Mouse (Mus musculus): ENCODE results near the gene Gm5580. TPM values are rescaled to one million over a fixed set of nuclear protein-coding genes. Genes with fewer than 3 reads are reported as not detected.
"Not testable (repeated sequence)": the region's sequence is repeated elsewhere in the genome, so short reads cannot be mapped to it uniquely, and the experiment has no call there.

The Gm5580 gene
- polyA plus RNA-seq (2012; fragmentation: generic; extraction: Trizol) = 0.48 TPM

DNA sequence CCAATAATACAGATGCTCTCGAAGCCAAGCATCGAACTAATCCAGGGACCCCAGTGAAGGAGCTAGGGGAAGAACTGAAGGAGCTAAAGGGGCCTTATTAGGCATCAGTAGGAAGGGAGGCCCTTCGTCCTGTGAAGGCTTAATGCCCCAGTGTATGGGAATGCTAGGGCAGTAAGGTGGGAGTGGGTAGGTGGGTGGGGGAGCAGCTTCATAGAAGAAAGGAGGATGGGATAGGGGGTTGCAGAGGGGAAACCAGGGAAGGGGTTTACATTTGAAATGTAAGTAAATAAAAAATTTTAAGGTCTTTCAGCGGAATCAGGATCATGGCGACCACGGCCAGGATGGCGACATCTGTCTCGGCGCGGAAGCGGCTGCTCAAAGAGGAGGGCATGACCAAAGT is at the start of gene Gm5580:
Gene Gm5580 (plus strand): TSS at position 301 of the 400 bp plus-strand sequence.
- not testable (repeated sequence) for H3ac ChIP-seq (ENCODE audit: control insufficient read depth, insufficient read length); H3K36me3 ChIP-seq (ENCODE audit: control insufficient read depth, insufficient read depth); H3K27me3 ChIP-seq (ENCODE audit: control insufficient read depth, insufficient read depth, insufficient read length); H3K4me3 ChIP-seq; H3K4me2 ChIP-seq (ENCODE audit: low read depth); H3K79me2 ChIP-seq (ENCODE audit: control insufficient read depth, insufficient read depth)

GRCm38 (mm10) chr6:116506302-116507003 is 44.5 kb upstream of the Gm5580 start, which contains the start of gene Olfr212:
Gene Olfr212 (plus strand): TSS chr6:116506516.
- not testable (repeated sequence) for H3K27me3 ChIP-seq (ENCODE audit: control insufficient read depth, insufficient read depth, insufficient read length); H3K4me2 ChIP-seq (ENCODE audit: low read depth); H3K36me3 ChIP-seq (ENCODE audit: control insufficient read depth, insufficient read depth); H3ac ChIP-seq (ENCODE audit: control insufficient read depth, insufficient read length); H3K79me2 ChIP-seq (ENCODE audit: control insufficient read depth, insufficient read depth); H3K4me3 ChIP-seq

DNA sequence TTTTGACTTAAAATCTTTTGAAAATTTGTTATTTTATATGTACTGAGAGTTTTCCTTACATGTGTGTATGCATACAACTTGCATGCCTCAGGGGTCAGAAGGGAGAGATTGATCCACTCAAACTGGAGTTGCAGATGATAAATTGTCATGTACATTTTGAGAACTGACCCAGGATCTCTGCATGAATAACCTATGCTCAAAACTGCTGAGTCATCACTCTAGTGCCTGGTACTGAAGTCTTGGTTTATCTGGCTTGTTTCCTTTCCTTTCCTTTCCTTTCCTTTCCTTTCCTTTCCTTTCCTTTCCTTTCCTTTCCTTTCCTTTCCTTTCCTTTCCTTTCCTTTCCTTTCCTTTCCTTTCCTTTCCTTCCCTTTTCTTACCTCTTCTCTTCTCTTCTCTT is 36.1 kb upstream of the Gm5580 start:
- Histone ChIP-seq H3K27me3 (ENCODE audit: control insufficient read depth, insufficient read depth, insufficient read length) (no peaks in the 10 kb centered on the region), H3K4me3 (no peak overlapping the region), H3K79me2 (ENCODE audit: control insufficient read depth, insufficient read depth) (no peaks in the 10 kb centered on the region), H3K4me2 (ENCODE audit: low read depth) (no peak overlapping the region), H3ac (ENCODE audit: control insufficient read depth, insufficient read length) (no peak overlapping the region), H3K36me3 (ENCODE audit: control insufficient read depth, insufficient read depth) (no peaks in the 10 kb centered on the region)
- TF ChIP-seq MYOG (IDR thresholded peaks at IDR 0.05; ENCODE audit: control insufficient read depth in 1 of 3, insufficient read depth in 1 of 3, insufficient read length in 2 of 3, low read depth in 2 of 3) (no peak), E2F4 (IDR thresholded peaks at IDR 0.05; ENCODE audit: insufficient read depth) (no peak), REST (IDR thresholded peaks at IDR 0.05; ENCODE audit: insufficient read depth, insufficient read length) (no peak), USF1 (IDR thresholded peaks at IDR 0.05; ENCODE audit: low read depth) (no peak), MAX (IDR thresholded peaks at IDR 0.05; ENCODE audit: low read depth) (no peak), POLR2AphosphoS2 (IDR thresholded peaks at IDR 0.05; ENCODE audit: insufficient read length, low read depth) (no peak), POLR2A (IDR thresholded peaks at IDR 0.05; ENCODE audit: insufficient read length, low read depth) (no peak), SRF (IDR thresholded peaks at IDR 0.05; ENCODE audit: control insufficient read depth, insufficient read length, low read depth) (no peak), TCF3 (IDR thresholded peaks at IDR 0.05; ENCODE audit: insufficient read length, low read depth) (no peak), TCF12 (IDR thresholded peaks at IDR 0.05; ENCODE audit: insufficient read depth, poor library complexity, severe bottlenecking) (no peak), MYOD1 (IDR thresholded peaks at IDR 0.05; ENCODE audit: control insufficient read depth in 1 of 3, insufficient read length in 2 of 3, low read depth in 2 of 3) (no peak), CEBPB (IDR thresholded peaks at IDR 0.05; ENCODE audit: insufficient read depth, poor library complexity, severe bottlenecking) (no peak)

- Histone ChIP-seq H3K4me3 (no peak within 1 kb of the TSS), H3K36me3 (ENCODE audit: control insufficient read depth, insufficient read depth) (no peaks in the 10 kb centered on the region), H3K4me2 (ENCODE audit: low read depth) (no peak within 1 kb of the TSS), H3ac (ENCODE audit: control insufficient read depth, insufficient read length) (no peak within 1 kb of the TSS), H3K79me2 (ENCODE audit: control insufficient read depth, insufficient read depth) (no peaks in the 10 kb centered on the region), H3K27me3 (ENCODE audit: control insufficient read depth, insufficient read depth, insufficient read length) (no peaks in the 10 kb centered on the region)
- TF ChIP-seq POLR2AphosphoS2 (IDR thresholded peaks at IDR 0.05; ENCODE audit: insufficient read length, low read depth) = no peak
- no peak for TF ChIP-seq SRF (IDR thresholded peaks at IDR 0.05; ENCODE audit: control insufficient read depth, insufficient read length, low read depth)
- TF ChIP-seq REST (IDR thresholded peaks at IDR 0.05; ENCODE audit: insufficient read depth, insufficient read length) = no peak
- TF ChIP-seq MYOD1 (IDR thresholded peaks at IDR 0.05; ENCODE audit: control insufficient read depth in 1 of 3, insufficient read length in 2 of 3, low read depth in 2 of 3) = no peak
- no peak for TF ChIP-seq E2F4 (IDR thresholded peaks at IDR 0.05; ENCODE audit: insufficient read depth)
Observed at GRCm38 (mm10) chr6:116538156-116538555, 12.8 kb upstream of the Gm5580 start, which contains the start of gene Olfr213. Gene Olfr213 (plus strand): TSS chr6:116538456.

DNA sequence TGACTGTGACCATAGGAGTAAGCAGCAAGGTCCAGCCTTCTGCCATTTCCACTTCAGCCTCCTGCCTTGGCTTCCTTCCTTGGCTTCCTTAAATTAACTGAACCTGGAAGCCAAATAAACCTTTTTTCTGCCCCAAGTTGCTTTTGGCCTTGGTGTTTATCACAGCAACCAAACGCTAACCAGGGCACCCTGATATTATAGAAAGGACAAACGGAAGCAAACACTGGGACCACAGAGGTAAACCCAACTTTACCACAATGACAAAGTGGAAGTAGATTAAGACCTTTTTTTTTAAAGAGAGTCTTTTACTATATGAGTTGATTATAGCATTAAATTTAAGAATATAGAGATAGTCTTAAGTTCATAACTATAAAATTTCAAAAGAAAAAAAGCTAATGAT is 8.4 kb upstream of the Gm5580 start:
- no peak overlapping the region for H3K4me2 ChIP-seq (ENCODE audit: low read depth)
- no peaks in the 10 kb centered on the region for H3K79me2 ChIP-seq (ENCODE audit: control insufficient read depth, insufficient read depth)
- no peak overlapping the region for H3K4me3 ChIP-seq
- no peak for TF ChIP-seq MYOG (IDR thresholded peaks at IDR 0.05; ENCODE audit: control insufficient read depth in 1 of 3, insufficient read depth in 1 of 3, insufficient read length in 2 of 3, low read depth in 2 of 3)
- TF ChIP-seq CEBPB (IDR thresholded peaks at IDR 0.05; ENCODE audit: insufficient read depth, poor library complexity, severe bottlenecking) = no peak
- TF ChIP-seq MYOD1 (IDR thresholded peaks at IDR 0.05; ENCODE audit: control insufficient read depth in 1 of 3, insufficient read length in 2 of 3, low read depth in 2 of 3) = no peak
- TF ChIP-seq TCF12 (IDR thresholded peaks at IDR 0.05; ENCODE audit: insufficient read depth, poor library complexity, severe bottlenecking) = no peak
- TF ChIP-seq TCF3 (IDR thresholded peaks at IDR 0.05; ENCODE audit: insufficient read length, low read depth) = no peak
- TF ChIP-seq USF1 (IDR thresholded peaks at IDR 0.05; ENCODE audit: low read depth) = no peak
- TF ChIP-seq POLR2AphosphoS2 (IDR thresholded peaks at IDR 0.05; ENCODE audit: insufficient read length, low read depth) = no peak
- no peak for TF ChIP-seq MAX (IDR thresholded peaks at IDR 0.05; ENCODE audit: low read depth)
- no peak for TF ChIP-seq SRF (IDR thresholded peaks at IDR 0.05; ENCODE audit: control insufficient read depth, insufficient read length, low read depth)
- TF ChIP-seq REST (IDR thresholded peaks at IDR 0.05; ENCODE audit: insufficient read depth, insufficient read length) = no peak
- no peak overlapping the region for H3ac ChIP-seq (ENCODE audit: control insufficient read depth, insufficient read length)
- H3K36me3 ChIP-seq (ENCODE audit: control insufficient read depth, insufficient read depth) = no peaks in the 10 kb centered on the region
- no peaks in the 10 kb centered on the region for H3K27me3 ChIP-seq (ENCODE audit: control insufficient read depth, insufficient read depth, insufficient read length)
